Mouse (Mus musculus) cortical plate, adult 2 months (tissue): Measurements from ENCODE around the gene Skiv2l. TPM values are rescaled to one million over a fixed set of nuclear protein-coding genes. Genes with fewer than 3 reads are reported as not detected.

Source experiments
- H3K27ac ChIP-seq: fragments of 200-500 bp; 2 replicates; pipeline ENCODE4 v1.5.1; 2012; ENCODE audit warnings: low read length, control low read depth, inconsistent platforms; ENCODE audit not compliant: insufficient read depth
- H3K4me1 ChIP-seq: fragments of 200-500 bp; 2 replicates; pipeline ENCODE4 v1.6.1; 2011; ENCODE audit warnings: low read length; ENCODE audit not compliant: control insufficient read depth, insufficient read depth
- H3K4me3 ChIP-seq: fragments of 200-500 bp; 2 replicates; pipeline ENCODE4 v1.5.1; 2011; ENCODE audit warnings: mild to moderate bottlenecking, low read length, control low read depth; ENCODE audit not compliant: insufficient read depth
- CTCF ChIP-seq: fragments of 200-500 bp; IDR thresholded peaks from 2 replicates; pipeline ENCODE4 v1.5.1; 2011; ENCODE audit warnings: mild to moderate bottlenecking, control low read depth, low read length; ENCODE audit not compliant: insufficient read depth; ENCODE audit errors: extremely low read depth
- POLR2A ChIP-seq: fragments of 200-500 bp; IDR thresholded peaks from 2 replicates; pipeline ENCODE4 v1.6.1; 2011; ENCODE audit warnings: mild to moderate bottlenecking, low read length, control low read depth; ENCODE audit not compliant: insufficient read depth; ENCODE audit errors: extremely low read depth
- polyA plus RNA-seq: library from polyadenylated mRNA; depleted of rRNA; stranded (reverse); fragments of >200 nt; gene quantifications from 2 replicates; pipeline ENCODE4 v1.2.3, GENCODE M21; 2012

Skiv2l gene
- polyA plus RNA-seq, 1 experiment, result 74.0 TPM

- Histone ChIP-seq H3K4me3 (no peak within 1 kb of the TSS), H3K4me1 (no peaks in the 10 kb centered on the region), H3K27ac (no peak within 1 kb of the TSS)
- TF ChIP-seq CTCF, result no peak
- no peak for TF ChIP-seq POLR2A
These were observed 29.4 kb upstream of the Skiv2l start, which contains the start of gene Zbtb12 for GRCm38 (mm10) chr17:34879336-34879879. Zbtb12 (plus strand) TSS chr17:34879483.

- Histone ChIP-seq H3K4me3 (no peak overlapping the region), H3K27ac (no peak overlapping the region), H3K4me1 (no peaks in the 10 kb centered on the region)
- no peak for TF ChIP-seq POLR2A
- no peak for TF ChIP-seq CTCF
These were observed 24.3 kb upstream of the Skiv2l start for GRCm38 (mm10) chr17:34874321-34874720.

- Histone ChIP-seq H3K4me3 (no peak overlapping the region), H3K27ac (no peak overlapping the region), H3K4me1 (no peaks in the 10 kb centered on the region)
- TF ChIP-seq POLR2A (no peak), CTCF (no peak)
These were observed 16.0 kb upstream of the Skiv2l start for GRCm38 (mm10) chr17:34865981-34866380.

- TF ChIP-seq POLR2A (no peak), CTCF (no peak)
- H3K27ac ChIP-seq, result no peak within 1 kb of the TSS
- no peaks in the 10 kb centered on the region for H3K4me1 ChIP-seq
- H3K4me3 ChIP-seq, result no peak within 1 kb of the TSS
These were observed 12.5 kb upstream of the Skiv2l start, which contains the start of gene Cfb for GRCm38 (mm10) chr17:34862416-34863081. Cfb (minus strand) TSS chr17:34862518.

- Histone ChIP-seq H3K4me3 (no peak overlapping the region), H3K4me1 (no peaks in the 10 kb centered on the region), H3K27ac (no peak overlapping the region)
- TF ChIP-seq CTCF (no peak), POLR2A (no peak)
These were observed 11.8 kb upstream of the Skiv2l start for GRCm38 (mm10) chr17:34861704-34862415.

- Histone ChIP-seq H3K4me1 (no peaks in the 10 kb centered on the region), H3K4me3 (no peak overlapping the region), H3K27ac (no peak overlapping the region)
- no peak for TF ChIP-seq POLR2A
- no peak for TF ChIP-seq CTCF
These were observed 10.5 kb upstream of the Skiv2l start for GRCm38 (mm10) chr17:34860514-34860913.

- TF ChIP-seq CTCF, result no peak
- TF ChIP-seq POLR2A, result no peak
- H3K27ac ChIP-seq, result no peak overlapping the region
- H3K4me3 ChIP-seq, result no peak overlapping the region
- no peaks in the 10 kb centered on the region for H3K4me1 ChIP-seq
These were observed 8.7 kb upstream of the Skiv2l start for GRCm38 (mm10) chr17:34858670-34859069.

GRCm38 (mm10) chr17:34855825-34856224 is 5.8 kb upstream of the Skiv2l start:
- no peak overlapping the region for H3K4me3 ChIP-seq
- H3K27ac ChIP-seq, result no peak overlapping the region
- TF ChIP-seq POLR2A (no peak), CTCF (peak; percentile 60)
- H3K4me1 ChIP-seq, result peaks cover 4% of the 10 kb centered on the region; the same call in 1 of the 2 replicates

GRCm38 (mm10) chr17:34854761-34855160 is 4.8 kb upstream of the Skiv2l start:
- no peak overlapping the region for H3K4me3 ChIP-seq
- no peak for TF ChIP-seq CTCF
- TF ChIP-seq POLR2A, result no peak
- H3K4me1 ChIP-seq, result peaks cover 4% of the 10 kb centered on the region; the same call in 1 of the 2 replicates
- no peak overlapping the region for H3K27ac ChIP-seq

GRCm38 (mm10) chr17:34853511-34853910 is 3.5 kb upstream of the Skiv2l start:
- Histone ChIP-seq H3K4me1 (peaks cover 7% of the 10 kb centered on the region; the same call in 1 of the 2 replicates), H3K4me3 (no peak overlapping the region), H3K27ac (no peak overlapping the region)
- no peak for TF ChIP-seq POLR2A
- TF ChIP-seq CTCF, result no peak
